Mouse (Mus musculus) CD8-positive naive resting alpha-beta T cell, adult 57 days (primary cell): Measurements from ENCODE around the gene Unc45a. TPM values are rescaled to one million over a fixed set of nuclear protein-coding genes. Genes with fewer than 3 reads are reported as not detected.

Experiments
- total RNA-seq: library from RNA; stranded (reverse); gene quantifications from one replicate; pipeline ENCODE4 v1.2.4, GENCODE M21; 2023

Gene Unc45a
- 135 TPM for total RNA-seq

GRCm38 (mm10) chr7:80340793-80341192, at the start of gene Unc45a:
Gene Unc45a (minus strand): TSS chr7:80341005.

GRCm38 (mm10) chr7:80387633-80388543, 47.1 kb upstream of the Unc45a start, which contains the start of gene Fes:
Gene Fes (minus strand): TSS chr7:80387946.

DNA sequence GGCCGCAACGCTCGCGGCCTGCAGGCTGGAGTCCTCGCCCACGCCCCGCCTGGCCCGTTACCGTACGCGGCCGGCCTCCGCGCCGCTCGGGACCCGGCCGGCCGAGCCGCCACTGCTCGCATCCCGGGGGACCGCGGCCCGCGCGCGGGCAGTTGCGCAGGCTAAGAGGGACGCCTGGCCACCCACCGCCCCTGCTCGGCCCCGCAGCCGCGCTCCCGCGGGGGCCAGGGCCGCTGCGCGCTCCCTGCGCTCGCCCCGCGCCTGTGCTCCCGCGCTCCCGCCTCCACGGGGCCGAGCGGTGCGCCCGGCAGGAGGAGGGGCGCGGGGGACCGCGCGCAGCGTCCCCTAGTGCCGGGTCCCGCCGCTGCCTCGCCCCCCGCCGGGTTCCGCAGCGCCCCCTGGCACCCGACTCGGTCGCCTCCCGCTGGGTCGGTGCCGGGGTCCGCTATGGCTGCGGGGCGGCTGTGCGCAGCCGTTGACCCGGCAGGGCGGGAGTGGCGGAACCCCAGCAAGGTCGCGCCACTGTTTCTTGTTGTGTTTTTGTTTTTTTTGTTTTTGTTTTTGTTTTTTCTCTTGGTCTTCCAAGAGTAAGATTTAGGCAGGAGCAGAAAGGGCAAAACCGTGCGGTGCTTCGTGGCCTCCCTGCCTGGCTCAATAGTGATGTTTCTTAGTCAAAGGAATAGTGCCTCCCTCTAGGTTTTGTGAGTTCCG, 30.4 kb upstream of the Unc45a start, which contains the start of gene Man2a2:
TSS of gene Man2a2 (minus strand) at position 335 of the 711 bp plus-strand sequence.

DNA sequence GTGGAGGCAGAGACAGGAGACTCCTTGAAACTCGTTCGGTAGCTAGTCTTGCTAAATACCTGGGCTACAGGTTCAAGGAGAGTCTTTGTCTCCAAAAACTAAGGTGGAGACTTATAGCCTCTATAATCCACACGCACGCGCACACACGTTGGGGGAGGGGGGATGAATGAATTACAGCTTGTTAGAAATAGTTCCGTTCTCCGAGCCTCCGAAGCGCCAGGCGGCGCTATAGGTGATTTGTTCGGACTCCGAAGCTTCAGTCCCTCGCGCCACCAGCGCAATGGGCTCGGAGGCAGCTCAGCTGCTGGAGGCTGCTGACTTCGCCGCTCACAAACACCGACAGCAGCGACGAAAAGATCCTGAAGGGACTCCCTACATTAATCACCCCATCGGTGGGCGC, 2.1 kb upstream of the Unc45a start, which contains the start of gene Hddc3:
TSS of gene Hddc3 (plus strand) at position 247 of the 400 bp plus-strand sequence.

DNA sequence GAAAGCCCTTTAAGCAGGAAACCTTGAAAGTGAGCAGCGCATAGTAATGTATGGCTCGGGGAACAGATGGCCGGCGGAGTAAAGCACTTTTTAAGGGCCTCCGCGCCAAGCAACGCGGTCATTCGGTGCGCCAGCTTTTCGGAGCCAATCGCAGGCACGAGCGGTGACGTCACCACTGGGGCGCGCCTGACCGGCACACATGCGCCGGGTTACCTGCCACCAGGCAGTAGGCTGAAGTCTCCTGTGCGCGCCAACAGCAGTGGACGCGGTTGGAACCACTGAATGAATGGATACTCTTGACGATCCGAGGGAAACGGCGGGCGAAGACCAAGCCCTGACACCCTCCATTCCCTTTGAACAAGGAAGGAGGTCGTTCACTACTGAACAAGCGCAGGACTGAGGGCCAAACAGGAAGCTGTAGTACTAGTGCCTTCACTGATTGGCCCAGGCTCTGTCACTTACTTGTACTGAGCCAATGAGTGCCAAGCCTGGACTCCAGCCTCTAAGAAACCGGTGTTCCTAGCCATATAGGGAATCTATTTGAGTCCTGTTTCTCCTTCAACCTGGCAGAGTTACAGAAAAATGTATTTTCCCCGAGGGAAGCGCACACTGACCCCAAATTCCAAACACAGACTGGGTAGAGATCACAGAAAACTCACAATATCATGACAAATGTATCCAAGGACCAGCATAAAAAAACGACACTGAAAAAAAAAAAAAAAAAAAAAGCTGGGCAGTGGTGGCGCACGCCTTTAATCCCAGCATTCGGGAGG, 16.6 kb downstream of the Unc45a start, which contains the start of gene Rccd1:
TSS of gene Rccd1 (minus strand) at position 412 of the 773 bp plus-strand sequence.

GRCm38 (mm10) chr7:80294062-80294763, 46.6 kb downstream of the Unc45a start, which contains the start of gene Prc1:
Gene Prc1 (plus strand): TSS chr7:80294450.

Other genes starting within 250 kb of the Unc45a start
- 38.2 TPM for gene Idh2, start 225.6 kb downstream of the Unc45a start, total RNA-seq
- 48.9 TPM for gene Sema4b, start 154.2 kb downstream of the Unc45a start, total RNA-seq
- gene Cib1, start 108.2 kb downstream of the Unc45a start, total RNA-seq = 49.5 TPM
- 5.2 TPM for gene Gdpgp1, start 108.1 kb downstream of the Unc45a start, total RNA-seq
- 1.8 TPM for gene Ttll13, start 94.6 kb downstream of the Unc45a start, total RNA-seq
- gene Ngrn, start 79.8 kb downstream of the Unc45a start, total RNA-seq = 17.9 TPM
- 34.9 TPM for gene Vps33b, start 71.4 kb downstream of the Unc45a start, total RNA-seq
- gene Prc1, start 46.6 kb downstream of the Unc45a start, total RNA-seq = 2.6 TPM
- 34.9 TPM for gene Rccd1, start 16.6 kb downstream of the Unc45a start, total RNA-seq
- 8.1 TPM for gene Hddc3, start 2.1 kb upstream of the Unc45a start, total RNA-seq
- 99.7 TPM for gene Man2a2, start 30.4 kb upstream of the Unc45a start, total RNA-seq
- gene Fes, start 46.9 kb upstream of the Unc45a start, total RNA-seq = 8.6 TPM
- gene Furin, start 64.4 kb upstream of the Unc45a start, total RNA-seq = 66.4 TPM
- 16.4 TPM for gene Blm, start 194.1 kb upstream of the Unc45a start, total RNA-seq